Mouse (Mus musculus): Measurements from ENCODE around the gene Gtdc1. TPM values are rescaled to one million over a fixed set of nuclear protein-coding genes. Genes with fewer than 3 reads are reported as not detected.

Gene Gtdc1
- polyA plus RNA-seq, 1 experiment from 2014 or later = 5.7 TPM

GRCm38 (mm10) chr2:44920471-44920870 lies 7.0 kb downstream of the Gtdc1 start:
- Histone ChIP-seq H3K36me3 (ENCODE audit: control insufficient read depth, insufficient read depth) (no peaks in the 10 kb centered on the region), H3K9me3 (ENCODE audit: control insufficient read depth) (no peaks in the 10 kb centered on the region), H3K4me1 (replicated peaks; ENCODE audit: control insufficient read depth, insufficient read depth, low read length) (no peaks in the 10 kb centered on the region), H3K4me2 (replicated peaks; ENCODE audit: low read depth) (no peak overlapping the region), H3K4me3 (ENCODE audit: low read depth, low read length) (no peak overlapping the region), H3K9ac (ENCODE audit: low read depth, low read length) (no peak overlapping the region), H3K27me3 (replicated peaks; ENCODE audit: control insufficient read depth, insufficient read depth, low read length) (no peaks in the 10 kb centered on the region), H3K27ac (ENCODE audit: low read depth, low read length) (no peak overlapping the region)
- peak; percentile 95 for ATAC-seq
- WGBS = 47% methylated on average over 3 of the region's 3 CpGs
- TF ChIP-seq CTCF (IDR thresholded peaks at IDR 0.05; ENCODE audit: low read depth) = no peak

- TF ChIP-seq CTCF (IDR thresholded peaks at IDR 0.05; ENCODE audit: low read depth) = no peak
- Histone ChIP-seq H3K27ac (ENCODE audit: low read depth, low read length) (no peak overlapping the region), H3K27me3 (replicated peaks; ENCODE audit: control insufficient read depth, insufficient read depth, low read length) (no peaks in the 10 kb centered on the region), H3K4me1 (replicated peaks; ENCODE audit: control insufficient read depth, insufficient read depth, low read length) (no peaks in the 10 kb centered on the region), H3K9me3 (ENCODE audit: control insufficient read depth) (no peaks in the 10 kb centered on the region), H3K9ac (ENCODE audit: low read depth, low read length) (no peak overlapping the region), H3K4me3 (ENCODE audit: low read depth, low read length) (no peak overlapping the region), H3K36me3 (ENCODE audit: control insufficient read depth, insufficient read depth) (no peaks in the 10 kb centered on the region), H3K4me2 (replicated peaks; ENCODE audit: low read depth) (no peak overlapping the region)
- no peak for ATAC-seq
- WGBS = 66% methylated on average over 1 of the region's 1 CpGs
Measured at GRCm38 (mm10) chr2:44919326-44919725, 8.1 kb downstream of the Gtdc1 start.

GRCm38 (mm10) chr2:44918737-44919136 lies 8.7 kb downstream of the Gtdc1 start:
- ATAC-seq = no peak
- 95% methylated on average over 2 of the region's 2 CpGs for whole genome bisulfite sequencing
- no peak for TF ChIP-seq CTCF (IDR thresholded peaks at IDR 0.05; ENCODE audit: low read depth)

GRCm38 (mm10) chr2:44916286-44916685 lies 11.2 kb downstream of the Gtdc1 start:
- no peak for TF ChIP-seq CTCF (IDR thresholded peaks at IDR 0.05; ENCODE audit: low read depth)
- ATAC-seq = no peak
- no peaks in the 10 kb centered on the region for H3K36me3 ChIP-seq (ENCODE audit: control insufficient read depth, insufficient read depth)

More at GRCm38 (mm10) chr2:44918737-44919136, 8.7 kb downstream of the Gtdc1 start:
- no peaks in the 10 kb centered on the region for H3K9me3 ChIP-seq (ENCODE audit: control insufficient read depth)
- no peaks in the 10 kb centered on the region for H3K4me1 ChIP-seq (replicated peaks; ENCODE audit: control insufficient read depth, insufficient read depth, low read length)
- no peak overlapping the region for H3K27ac ChIP-seq (ENCODE audit: low read depth, low read length)
- no peak overlapping the region for H3K4me3 ChIP-seq (ENCODE audit: low read depth, low read length)
- H3K27me3 ChIP-seq (replicated peaks; ENCODE audit: control insufficient read depth, insufficient read depth, low read length) = no peaks in the 10 kb centered on the region
- H3K4me2 ChIP-seq (replicated peaks; ENCODE audit: low read depth) = no peak overlapping the region
- no peaks in the 10 kb centered on the region for H3K36me3 ChIP-seq (ENCODE audit: control insufficient read depth, insufficient read depth)
- no peak overlapping the region for H3K9ac ChIP-seq (ENCODE audit: low read depth, low read length)

GRCm38 (mm10) chr2:44897801-44898200 lies 29.7 kb downstream of the Gtdc1 start:
- Histone ChIP-seq H3K27me3 (replicated peaks; ENCODE audit: control insufficient read depth, insufficient read depth, low read length) (no peaks in the 10 kb centered on the region), H3K4me3 (ENCODE audit: low read depth, low read length) (no peak overlapping the region), H3K36me3 (ENCODE audit: control insufficient read depth, insufficient read depth) (no peaks in the 10 kb centered on the region), H3K4me2 (replicated peaks; ENCODE audit: low read depth) (no peak overlapping the region), H3K27ac (ENCODE audit: low read depth, low read length) (no peak overlapping the region), H3K9ac (ENCODE audit: low read depth, low read length) (no peak overlapping the region), H3K4me1 (replicated peaks; ENCODE audit: control insufficient read depth, insufficient read depth, low read length) (no peaks in the 10 kb centered on the region), H3K9me3 (ENCODE audit: control insufficient read depth) (no peaks in the 10 kb centered on the region)
- TF ChIP-seq CTCF (IDR thresholded peaks at IDR 0.05; ENCODE audit: low read depth) = no peak
- WGBS = 66% methylated on average over 1 of the region's 1 CpGs
- no peak for ATAC-seq

More at GRCm38 (mm10) chr2:44916286-44916685, 11.2 kb downstream of the Gtdc1 start:
- H3K27ac ChIP-seq (ENCODE audit: low read depth, low read length) = no peak overlapping the region
- H3K27me3 ChIP-seq (replicated peaks; ENCODE audit: control insufficient read depth, insufficient read depth, low read length) = no peaks in the 10 kb centered on the region
- H3K9me3 ChIP-seq (ENCODE audit: control insufficient read depth) = no peaks in the 10 kb centered on the region
- no peak overlapping the region for H3K4me3 ChIP-seq (ENCODE audit: low read depth, low read length)
- H3K9ac ChIP-seq (ENCODE audit: low read depth, low read length) = no peak overlapping the region
- no peak overlapping the region for H3K4me2 ChIP-seq (replicated peaks; ENCODE audit: low read depth)
- H3K4me1 ChIP-seq (replicated peaks; ENCODE audit: control insufficient read depth, insufficient read depth, low read length) = no peaks in the 10 kb centered on the region

- Histone ChIP-seq H3K9me3 (ENCODE audit: control insufficient read depth) (no peaks in the 10 kb centered on the region), H3K4me1 (replicated peaks; ENCODE audit: control insufficient read depth, insufficient read depth, low read length) (no peaks in the 10 kb centered on the region), H3K27me3 (replicated peaks; ENCODE audit: control insufficient read depth, insufficient read depth, low read length) (no peaks in the 10 kb centered on the region), H3K9ac (ENCODE audit: low read depth, low read length) (no peak overlapping the region), H3K27ac (ENCODE audit: low read depth, low read length) (no peak overlapping the region), H3K4me3 (ENCODE audit: low read depth, low read length) (no peak overlapping the region), H3K36me3 (ENCODE audit: control insufficient read depth, insufficient read depth) (no peaks in the 10 kb centered on the region), H3K4me2 (replicated peaks; ENCODE audit: low read depth) (no peak overlapping the region)
- WGBS = 52% methylated on average over 2 of the region's 2 CpGs
- ATAC-seq = no peak
- no peak for TF ChIP-seq CTCF (IDR thresholded peaks at IDR 0.05; ENCODE audit: low read depth)
Measured at GRCm38 (mm10) chr2:44873718-44874117, 53.7 kb downstream of the Gtdc1 start.

- H3K4me3 ChIP-seq (ENCODE audit: low read depth, low read length) = no peak overlapping the region
- no peaks in the 10 kb centered on the region for H3K27me3 ChIP-seq (replicated peaks; ENCODE audit: control insufficient read depth, insufficient read depth, low read length)
- H3K9ac ChIP-seq (ENCODE audit: low read depth, low read length) = no peak overlapping the region
- H3K4me2 ChIP-seq (replicated peaks; ENCODE audit: low read depth) = no peak overlapping the region
- TF ChIP-seq CTCF (IDR thresholded peaks at IDR 0.05; ENCODE audit: low read depth) = no peak
- H3K9me3 ChIP-seq (ENCODE audit: control insufficient read depth) = no peaks in the 10 kb centered on the region
- no peaks in the 10 kb centered on the region for H3K36me3 ChIP-seq (ENCODE audit: control insufficient read depth, insufficient read depth)
- H3K4me1 ChIP-seq (replicated peaks; ENCODE audit: control insufficient read depth, insufficient read depth, low read length) = no peaks in the 10 kb centered on the region
- no peak overlapping the region for H3K27ac ChIP-seq (ENCODE audit: low read depth, low read length)
- no peak for ATAC-seq
Measured at GRCm38 (mm10) chr2:44864726-44865125, 62.7 kb downstream of the Gtdc1 start.

Measured in intestine, postnatal 0 days (tissue).